Mouse (Mus musculus) stomach, embryonic 15.5 days (tissue): Measurements from ENCODE around the gene Bicral. TPM values are rescaled to one million over a fixed set of nuclear protein-coding genes. Genes with fewer than 3 reads are reported as not detected.

Experiments used
- ATAC-seq: fragments of 200-750 bp; cut with Nextera tagmentation; 2 replicates; pipeline ENCODE4 v1.8.0; 2017; ENCODE audit warnings: low read depth, moderate number of reproducible peaks, moderate TSS enrichment; ENCODE audit not compliant: insufficient read depth, low FRiP score
- H3K27ac ChIP-seq: fragments of 300-500 bp; sonication (generic); 2 replicates; pipeline ENCODE4 v1.5.1; 2015; ENCODE audit warnings: mild to moderate bottlenecking, inconsistent platforms
- H3K27me3 ChIP-seq: fragments of 300-500 bp; sonication (generic); replicated peaks from 2 replicates; pipeline ENCODE4 v1.6.1; 2015; ENCODE audit warnings: inconsistent platforms
- H3K36me3 ChIP-seq: fragments of 300-500 bp; sonication (generic); 2 replicates; pipeline ENCODE4 v1.6.1; 2015; ENCODE audit warnings: inconsistent platforms
- H3K4me1 ChIP-seq: fragments of 300-500 bp; sonication (generic); 2 replicates; pipeline ENCODE4 v1.6.1; 2015; ENCODE audit warnings: inconsistent platforms
- H3K4me2 ChIP-seq: fragments of 300-500 bp; sonication (generic); 2 replicates; pipeline ENCODE4 v1.6.1; 2015; ENCODE audit warnings: mild to moderate bottlenecking, inconsistent platforms
- H3K4me3 ChIP-seq: fragments of 300-500 bp; sonication (generic); replicated peaks from 2 replicates; pipeline ENCODE4 v1.5.1; 2015; ENCODE audit warnings: inconsistent platforms
- H3K9ac ChIP-seq: fragments of 300-500 bp; sonication (generic); 2 replicates; pipeline ENCODE4 v1.6.1; 2015; ENCODE audit warnings: inconsistent platforms
- H3K9me3 ChIP-seq: fragments of 300-500 bp; sonication (generic); 2 replicates; pipeline ENCODE4 v1.6.1; 2016; ENCODE audit warnings: inconsistent platforms
- WGBS: fragments of 180-500 bp; shearing (Covaris S2); methylation state at CpG from one replicate; pipeline ENCODE4 v1.1.7; 2015; 5-methylcytosine and 5-hydroxymethylcytosine counted together
- polyA plus RNA-seq: library from polyadenylated mRNA; unstranded; fragments of >200 nt; fragmentation: Nextera tagmentation; extraction: Ambion mirVana; gene quantifications from 2 replicates; pipeline ENCODE4 v1.2.1, GENCODE M21; 2015

Gene Bicral
- polyA plus RNA-seq, 1 experiment from 2014 or later: 4.6 TPM

DNA sequence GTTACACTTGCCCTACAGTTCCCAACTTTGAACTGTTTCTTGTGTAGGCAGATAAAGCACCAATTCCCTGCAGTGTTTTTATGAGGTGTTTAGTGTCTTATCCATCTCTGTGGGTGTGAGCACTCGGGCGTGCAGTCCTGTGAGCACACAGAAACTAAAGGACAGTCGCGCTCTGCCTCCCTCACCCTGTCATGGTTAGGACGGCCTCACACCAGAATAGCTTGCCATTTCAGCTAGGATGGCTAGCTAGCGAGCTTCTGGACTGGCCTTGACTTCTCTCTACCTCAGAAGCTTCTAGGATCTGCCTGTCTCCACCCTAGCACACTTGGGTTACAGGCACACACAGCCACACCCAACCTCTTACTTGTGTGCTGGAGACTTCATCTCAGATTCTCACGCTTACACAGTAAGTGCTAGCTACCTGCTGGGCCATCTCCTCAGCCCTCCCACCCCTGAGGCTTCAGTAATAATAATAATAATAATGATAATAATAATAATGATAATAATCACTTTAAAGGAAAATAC, 19.8 kb downstream of the Bicral start:
- Histone ChIP-seq H3K9me3 (no peaks in the 10 kb centered on the region), H3K27ac (no peak overlapping the region)

DNA sequence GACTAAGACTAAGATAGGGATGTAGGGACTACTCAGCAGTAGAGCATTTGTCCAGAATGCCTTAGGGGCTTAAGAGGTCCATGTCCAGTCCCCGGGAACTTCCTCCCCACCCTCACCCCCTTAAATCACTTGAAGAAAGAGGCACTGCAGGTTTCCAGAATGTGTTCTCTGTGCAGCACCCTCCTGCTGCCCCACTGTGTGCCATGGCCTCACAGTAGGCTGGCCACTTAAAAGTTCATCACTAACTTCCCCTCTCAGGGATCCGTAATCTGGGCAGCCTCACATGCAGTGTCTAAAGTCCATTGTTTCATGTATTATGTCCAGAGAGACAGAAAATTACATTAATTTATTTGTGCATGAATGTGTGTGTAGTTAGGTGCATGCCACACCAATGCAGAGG, 20.4 kb downstream of the Bicral start:
- ATAC-seq: no peak
- no peak overlapping the region for H3K27ac ChIP-seq
- no peak overlapping the region for H3K4me2 ChIP-seq
- 84% methylated on average over 2 of the region's 2 CpGs for WGBS
- no peak overlapping the region for H3K9ac ChIP-seq
- no peak overlapping the region for H3K4me3 ChIP-seq
- H3K9me3 ChIP-seq: no peaks in the 10 kb centered on the region
- H3K27me3 ChIP-seq: no peaks in the 10 kb centered on the region
- H3K36me3 ChIP-seq: no peaks in the 10 kb centered on the region
- H3K4me1 ChIP-seq: 0 out of 2 replicates have a peak, but pooled peaks cover 3% of the 10 kb centered on the region

More for the DNA sequence above, 19.8 kb downstream of the Bicral start:
- H3K9ac ChIP-seq: no peak overlapping the region
- no peak; the same call in 1 of the 2 replicates for ATAC-seq
- 92% methylated on average over 7 of the region's 7 CpGs for WGBS
- no peaks in the 10 kb centered on the region for H3K36me3 ChIP-seq
- no peak overlapping the region for H3K4me2 ChIP-seq
- H3K27me3 ChIP-seq: no peaks in the 10 kb centered on the region
- H3K4me3 ChIP-seq: no peak overlapping the region
- 0 out of 2 replicates have a peak, but pooled peaks cover 3% of the 10 kb centered on the region for H3K4me1 ChIP-seq

DNA sequence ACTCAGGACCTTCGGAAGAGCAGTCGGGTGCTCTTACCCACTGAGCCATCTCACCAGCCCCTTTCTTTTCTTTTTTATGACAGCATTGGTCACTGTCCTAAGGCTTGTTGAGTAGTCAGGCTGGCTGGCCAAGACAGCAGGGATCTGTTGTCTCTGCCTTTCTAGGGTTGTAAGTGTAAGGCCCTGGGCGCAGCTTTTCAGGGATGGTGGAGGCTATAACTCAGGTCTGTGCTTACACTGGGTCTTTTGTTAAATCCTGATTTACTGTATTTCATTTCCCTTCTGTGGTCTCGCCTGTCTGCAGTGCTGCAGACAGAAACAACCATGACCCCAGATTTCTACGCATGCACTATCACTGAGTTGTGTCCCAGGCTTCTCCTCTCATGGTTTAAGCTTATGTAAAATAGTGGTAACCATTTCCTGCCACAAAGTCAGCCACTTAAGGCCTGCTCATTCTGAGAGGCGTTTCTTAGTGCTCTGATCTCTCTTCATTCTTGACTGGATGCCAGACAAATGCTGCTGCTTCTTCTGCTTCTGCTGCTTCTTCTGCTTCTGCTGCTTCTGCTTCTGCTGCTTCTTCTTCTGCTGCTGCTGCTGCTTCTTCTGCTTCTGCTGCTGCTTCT, 23.1 kb downstream of the Bicral start:
- Histone ChIP-seq H3K27me3 (no peaks in the 10 kb centered on the region), H3K4me2 (no peak overlapping the region), H3K4me3 (no peak overlapping the region), H3K36me3 (no peaks in the 10 kb centered on the region), H3K4me1 (0 out of 2 replicates have a peak, but pooled peaks cover 3% of the 10 kb centered on the region), H3K9me3 (no peaks in the 10 kb centered on the region), H3K9ac (no peak overlapping the region), H3K27ac (peak overlapping the region; percentile 35; the same call in 1 of the 2 replicates)
- 72% methylated on average over 6 of the region's 6 CpGs for WGBS
- no peak for ATAC-seq

DNA sequence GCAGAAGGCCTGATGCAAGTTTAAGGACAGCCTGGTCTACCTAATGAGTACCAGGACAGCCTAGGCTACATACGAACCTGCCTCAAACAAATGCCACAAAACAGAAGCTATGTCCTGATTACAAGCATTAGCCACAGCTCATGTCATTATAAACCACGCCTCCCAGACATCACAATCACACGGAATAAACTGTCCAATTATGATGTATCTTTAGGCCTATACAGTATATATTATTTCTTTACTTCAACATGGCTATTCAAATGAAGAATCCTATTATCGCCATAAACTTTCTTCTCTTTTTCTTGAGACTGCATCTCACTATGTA, 25.3 kb downstream of the Bicral start:
- Histone ChIP-seq H3K4me1 (0 out of 2 replicates have a peak, but pooled peaks cover 2% of the 10 kb centered on the region), H3K9ac (no peak overlapping the region), H3K27me3 (no peaks in the 10 kb centered on the region), H3K27ac (no peak overlapping the region), H3K36me3 (peaks cover 8% of the 10 kb centered on the region; the same call in 1 of the 2 replicates), H3K9me3 (no peaks in the 10 kb centered on the region), H3K4me2 (no peak overlapping the region), H3K4me3 (no peak overlapping the region)
- no peak for ATAC-seq
- WGBS: 88% methylated on average over 4 of the region's 4 CpGs

DNA sequence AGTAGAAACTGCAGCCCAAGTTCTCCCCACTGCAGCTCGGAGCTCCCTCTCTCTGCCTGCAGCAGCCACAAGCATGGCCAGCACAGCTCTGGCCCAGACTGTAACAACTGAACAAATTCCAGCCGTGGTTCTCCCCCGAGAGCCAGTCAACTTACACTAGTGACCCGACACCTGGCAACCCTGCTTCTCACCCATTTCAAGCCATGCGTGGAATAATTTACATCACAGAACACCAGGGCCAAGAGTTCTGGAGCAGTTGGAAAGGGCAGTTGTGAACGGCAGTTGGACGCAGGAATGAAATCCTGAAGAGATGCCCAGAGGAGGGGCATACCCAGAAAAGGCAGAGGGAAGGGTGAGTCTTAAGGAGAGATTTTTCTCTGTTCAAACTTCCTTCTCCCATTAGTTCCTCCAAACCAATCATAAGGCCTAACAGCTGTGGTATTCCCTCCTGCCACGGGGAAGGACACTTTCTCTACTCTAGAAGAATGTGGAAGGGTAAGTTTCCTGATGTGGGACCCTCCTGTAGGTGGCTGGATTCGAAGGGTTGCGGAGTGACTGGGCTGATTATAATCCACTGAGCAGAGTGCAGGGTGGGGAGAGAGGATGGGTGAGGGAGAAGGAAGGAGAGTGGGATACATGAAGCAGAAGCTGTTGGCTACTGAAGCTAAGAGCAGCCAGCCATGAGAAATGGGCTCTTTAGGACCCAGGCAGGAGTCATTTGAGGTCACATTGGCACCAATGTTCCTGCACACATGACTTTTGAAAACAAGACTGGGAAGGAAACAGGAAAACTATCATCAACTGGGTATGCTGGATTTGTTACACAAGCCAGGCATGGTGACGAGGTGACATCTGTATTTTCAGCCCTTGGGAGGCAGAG, 25.9 kb downstream of the Bicral start:
- ATAC-seq: no peak
- H3K27me3 ChIP-seq: no peaks in the 10 kb centered on the region
- no peak overlapping the region for H3K9ac ChIP-seq
- H3K36me3 ChIP-seq: peaks cover 8% of the 10 kb centered on the region; the same call in 1 of the 2 replicates
- WGBS: 73% methylated on average over 11 of the region's 11 CpGs
- H3K9me3 ChIP-seq: no peaks in the 10 kb centered on the region
- H3K4me3 ChIP-seq: no peak overlapping the region
- no peak overlapping the region for H3K4me2 ChIP-seq
- H3K27ac ChIP-seq: peak overlapping the region; percentile 26; the same call in 1 of the 2 replicates
- no peaks in the 10 kb centered on the region for H3K4me1 ChIP-seq

DNA sequence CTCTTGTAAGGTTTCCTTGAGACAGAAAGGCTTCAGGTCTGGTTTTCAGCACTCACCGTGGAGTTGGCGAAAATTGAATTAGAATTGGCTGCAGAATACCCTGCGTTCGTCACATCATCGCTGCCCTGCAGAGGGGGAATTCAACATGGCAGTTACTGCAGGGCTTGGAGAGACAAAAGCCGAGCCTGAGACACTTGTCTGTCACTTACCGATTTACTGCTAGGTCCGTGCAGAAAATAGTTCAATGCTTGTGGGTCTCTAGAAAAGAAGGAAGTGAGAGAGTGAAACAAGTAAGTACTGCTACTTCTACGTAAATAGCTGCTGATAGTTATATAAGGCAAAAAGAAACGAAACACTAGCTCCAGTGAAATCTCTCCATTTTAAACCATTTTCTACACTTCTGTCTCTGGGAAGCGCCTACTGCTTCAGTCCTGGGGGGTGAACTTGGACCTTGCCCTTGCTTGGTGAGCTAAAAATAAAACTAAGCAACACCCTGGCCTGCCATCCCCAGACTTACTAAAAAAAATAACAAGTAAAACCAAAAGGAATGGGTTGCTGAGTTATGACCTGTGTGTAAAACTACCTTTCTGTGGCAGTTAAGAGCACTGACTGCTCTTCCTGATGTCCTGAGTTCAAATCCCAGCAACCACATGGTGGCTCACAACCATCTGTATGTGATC, 28.3 kb downstream of the Bicral start:
- Histone ChIP-seq H3K27me3 (no peaks in the 10 kb centered on the region), H3K27ac (no peak overlapping the region), H3K9me3 (no peaks in the 10 kb centered on the region), H3K4me1 (no peaks in the 10 kb centered on the region), H3K4me2 (no peak overlapping the region), H3K9ac (no peak overlapping the region), H3K4me3 (no peak overlapping the region), H3K36me3 (peaks cover 19% of the 10 kb centered on the region)
- WGBS: 87% methylated on average over 11 of the region's 11 CpGs
- ATAC-seq: no peak

DNA sequence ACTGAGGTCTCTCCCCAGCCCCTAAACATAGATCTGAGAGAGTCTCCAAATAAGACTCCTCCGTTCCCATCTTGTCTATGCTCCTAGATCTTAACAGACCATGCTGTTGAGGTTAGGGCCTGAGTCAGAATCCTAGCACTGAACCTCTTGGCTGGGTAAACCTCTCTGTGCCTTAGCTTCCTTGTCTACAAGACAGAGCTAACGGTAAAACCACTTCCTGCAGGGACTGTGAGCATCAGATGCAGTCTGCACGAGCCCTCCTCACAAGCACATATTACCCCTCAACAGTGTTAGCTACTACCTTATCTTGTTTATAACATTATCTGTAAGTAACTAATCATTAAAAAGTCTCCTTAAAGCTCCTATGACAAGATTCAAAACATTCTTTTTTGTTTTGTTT, 29.3 kb downstream of the Bicral start:
- H3K27me3 ChIP-seq: no peaks in the 10 kb centered on the region
- no peaks in the 10 kb centered on the region for H3K9me3 ChIP-seq
- H3K4me2 ChIP-seq: no peak overlapping the region
- WGBS: 85% methylated on average over 3 of the region's 3 CpGs
- H3K9ac ChIP-seq: no peak overlapping the region
- no peak for ATAC-seq
- no peak overlapping the region for H3K27ac ChIP-seq
- peaks cover 28% of the 10 kb centered on the region for H3K36me3 ChIP-seq
- H3K4me1 ChIP-seq: no peaks in the 10 kb centered on the region
- H3K4me3 ChIP-seq: no peak overlapping the region

DNA sequence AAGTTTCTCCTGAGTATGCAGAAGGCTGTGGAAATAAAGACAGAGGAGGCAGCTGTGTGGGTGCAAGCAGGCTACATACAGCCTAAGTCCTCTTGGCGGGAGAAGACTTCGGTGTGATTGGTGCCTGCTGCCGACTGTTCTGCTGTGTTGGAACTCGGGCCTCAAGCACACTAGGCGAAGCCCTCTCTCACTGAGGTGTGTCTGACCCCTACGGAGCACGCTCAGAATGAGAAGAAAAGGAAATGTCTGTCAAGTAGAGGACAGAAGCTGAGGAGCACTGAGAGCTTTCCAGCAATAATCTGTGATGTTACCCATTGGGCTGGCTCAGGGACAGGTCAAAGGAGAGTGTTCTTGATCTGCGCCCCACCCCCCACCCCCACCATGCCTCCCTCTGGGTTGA, 35.2 kb downstream of the Bicral start:
- no peak for ATAC-seq
- no peaks in the 10 kb centered on the region for H3K4me1 ChIP-seq
- 92% methylated on average over 8 of the region's 8 CpGs for WGBS

DNA sequence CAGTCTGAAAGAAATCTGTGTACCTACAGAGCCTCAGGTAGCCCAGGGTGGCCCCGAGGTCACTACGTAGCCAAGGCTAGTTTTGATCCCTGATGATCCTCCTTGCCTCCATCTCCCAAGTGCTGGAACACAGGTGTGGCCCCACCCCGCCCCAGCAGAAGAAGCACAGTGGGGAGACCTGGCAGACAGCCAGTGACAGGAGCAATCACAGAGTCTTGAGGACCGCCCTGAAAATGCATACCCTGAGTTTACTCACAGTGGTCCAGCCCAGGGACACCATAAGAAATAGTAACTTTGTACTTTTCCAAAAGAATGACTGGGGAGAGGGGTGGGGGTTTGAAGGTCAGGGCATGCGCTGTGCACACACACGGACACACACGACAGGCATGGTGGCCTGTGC, 37.7 kb downstream of the Bicral start:
- no peak overlapping the region for H3K4me3 ChIP-seq
- H3K36me3 ChIP-seq: peaks cover 34% of the 10 kb centered on the region
- ATAC-seq: no peak
- no peaks in the 10 kb centered on the region for H3K4me1 ChIP-seq
- H3K27me3 ChIP-seq: no peaks in the 10 kb centered on the region
- no peak overlapping the region for H3K9ac ChIP-seq
- no peak overlapping the region for H3K27ac ChIP-seq
- H3K4me2 ChIP-seq: no peak overlapping the region
- H3K9me3 ChIP-seq: no peaks in the 10 kb centered on the region
- WGBS: 91% methylated on average over 7 of the region's 7 CpGs

More for the DNA sequence above, 35.2 kb downstream of the Bicral start:
- Histone ChIP-seq H3K27ac (no peak overlapping the region), H3K4me3 (no peak overlapping the region), H3K9me3 (no peaks in the 10 kb centered on the region), H3K36me3 (peaks cover 38% of the 10 kb centered on the region), H3K9ac (no peak overlapping the region), H3K27me3 (no peaks in the 10 kb centered on the region), H3K4me2 (no peak overlapping the region)

DNA sequence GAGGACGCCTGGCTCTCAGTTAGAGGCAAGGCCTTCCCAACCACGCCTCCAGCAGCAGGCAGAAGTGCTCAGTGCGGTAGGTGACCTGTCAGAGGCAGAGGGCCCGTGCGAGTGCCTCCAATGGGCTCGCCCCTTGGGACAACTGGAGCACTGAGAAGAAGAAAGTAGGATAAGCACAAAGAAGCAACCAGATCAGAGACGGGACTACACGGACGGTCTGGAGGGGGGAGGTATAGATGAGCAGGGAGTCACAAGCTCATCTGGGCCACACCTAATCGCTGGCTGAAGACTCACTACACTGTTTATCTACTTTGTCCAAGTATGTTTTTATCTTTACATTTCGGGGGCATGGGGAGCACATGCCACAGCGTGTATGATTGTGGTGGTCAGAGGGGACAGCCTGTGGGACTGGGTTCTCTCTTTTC, 40.5 kb downstream of the Bicral start:
- Histone ChIP-seq H3K36me3 (peaks cover 7% of the 10 kb centered on the region; the same call in 1 of the 2 replicates), H3K27me3 (no peaks in the 10 kb centered on the region), H3K4me2 (no peak overlapping the region), H3K27ac (no peak overlapping the region), H3K9me3 (no peaks in the 10 kb centered on the region), H3K4me1 (no peaks in the 10 kb centered on the region), H3K9ac (no peak overlapping the region), H3K4me3 (no peak overlapping the region)
- ATAC-seq: peak; percentile 82; the same call in 1 of the 2 replicates
- WGBS: 87% methylated on average over 12 of the region's 12 CpGs

DNA sequence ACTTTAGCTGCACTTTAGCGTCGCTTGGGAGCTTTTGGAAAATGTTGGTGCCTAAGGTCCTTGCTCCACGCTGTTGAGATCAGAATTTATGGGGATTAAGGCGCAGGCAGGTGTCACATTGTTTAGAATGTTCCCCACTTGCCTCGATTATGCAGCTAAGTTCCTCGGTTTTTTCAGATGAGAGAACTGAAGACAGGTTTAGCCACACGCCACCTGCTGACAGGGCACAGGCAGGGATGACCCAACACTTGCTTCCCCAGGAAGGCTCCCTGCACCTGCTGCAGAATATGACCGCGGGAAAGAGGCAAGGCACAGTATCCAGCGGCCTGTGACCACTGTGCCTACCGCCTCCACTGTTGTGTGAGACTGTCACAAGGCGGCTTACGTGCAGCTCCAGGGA, 42.0 kb downstream of the Bicral start:
- Histone ChIP-seq H3K9me3 (no peaks in the 10 kb centered on the region), H3K9ac (no peak overlapping the region), H3K27ac (no peak overlapping the region), H3K27me3 (no peaks in the 10 kb centered on the region), H3K4me1 (no peaks in the 10 kb centered on the region), H3K4me3 (no peak overlapping the region), H3K4me2 (no peak overlapping the region), H3K36me3 (peaks cover 7% of the 10 kb centered on the region; the same call in 1 of the 2 replicates)
- ATAC-seq: no peak
- WGBS: 78% methylated on average over 13 of the region's 13 CpGs
